Mouse (Mus musculus) thymus, adult 2 months (tissue): ENCODE measurements around the gene Psmd4. TPM values are rescaled to one million over a fixed set of nuclear protein-coding genes. Genes with fewer than 3 reads are reported as not detected.
"Not testable (repeated sequence)": the region's sequence is repeated elsewhere in the genome, so short reads cannot be mapped to it uniquely, and the experiment has no call there.

ENCODE experiments used
- DNase-seq: peaks from one replicate; pipeline ENCODE4 v3.0.0; 2021
- H3K27ac ChIP-seq: fragments of 200-500 bp; 2 replicates; pipeline ENCODE4 v1.5.1; 2012; ENCODE audit warnings: low read length, control low read depth; ENCODE audit not compliant: control insufficient read depth, insufficient read depth
- H3K27me3 ChIP-seq: fragments of 200-500 bp; 2 replicates; pipeline ENCODE4 v1.6.1; 2012; ENCODE audit warnings: mild to moderate bottlenecking, low read length, moderate library complexity, mixed read lengths; ENCODE audit not compliant: control insufficient read depth, insufficient read depth
- H3K36me3 ChIP-seq: fragments of 200-500 bp; 2 replicates; pipeline ENCODE4 v1.6.1; 2012; ENCODE audit warnings: mild to moderate bottlenecking, low read length, moderate library complexity; ENCODE audit not compliant: control insufficient read depth, insufficient read depth
- H3K4me1 ChIP-seq: fragments of 200-500 bp; replicated peaks from 2 replicates; pipeline ENCODE4 v1.6.1; 2012; ENCODE audit warnings: low read length; ENCODE audit not compliant: control insufficient read depth, insufficient read depth
- H3K4me3 ChIP-seq: fragments of 200-500 bp; 2 replicates; pipeline ENCODE4 v1.5.1; 2012; ENCODE audit warnings: mild to moderate bottlenecking, low read length, control low read depth, moderate library complexity; ENCODE audit not compliant: control insufficient read depth, insufficient read depth
- CTCF ChIP-seq: fragments of 200-500 bp; IDR thresholded peaks from 2 replicates; pipeline ENCODE4 v1.5.1; 2012; ENCODE audit warnings: mild to moderate bottlenecking, control low read depth, low read length, moderate library complexity, borderline replicate concordance; ENCODE audit not compliant: control insufficient read depth, poor library complexity, insufficient read depth; ENCODE audit errors: extremely low read depth
- POLR2A ChIP-seq: fragments of 200-500 bp; IDR thresholded peaks from 2 replicates; pipeline ENCODE4 v1.6.1; 2012; ENCODE audit warnings: mild to moderate bottlenecking, low read length, control low read depth, moderate library complexity; ENCODE audit not compliant: control insufficient read depth, poor library complexity, insufficient read depth; ENCODE audit errors: extremely low read depth
- WGBS: fragments of 180-500 bp; shearing (Covaris S2); methylation state at CpG from one replicate; pipeline ENCODE4 v1.1.7; 2018; 5-methylcytosine and 5-hydroxymethylcytosine counted together
- polyA plus RNA-seq: library from polyadenylated mRNA; depleted of rRNA; stranded (reverse); fragments of >200 nt; gene quantifications from 2 replicates; pipeline ENCODE4 v1.2.3, GENCODE M21; 2012

Psmd4 gene
- polyA plus RNA-seq, 1 experiment = 227 TPM

- 59% methylated on average over 3 of the region's 3 CpGs for WGBS
- Histone ChIP-seq H3K27ac (no peak overlapping the region), H3K4me1 (peaks cover 11% of the 10 kb centered on the region), H3K27me3 (no peaks in the 10 kb centered on the region), H3K36me3 (peaks cover 12% of the 10 kb centered on the region), H3K4me3 (no peak overlapping the region)
- no peak for DNase-seq
- no peak for TF ChIP-seq CTCF
- no peak for TF ChIP-seq POLR2A
Measured at GRCm38 (mm10) chr3:95028603-95029002, 13.8 kb downstream of the Psmd4 start.

GRCm38 (mm10) chr3:95027701-95028100 lies 14.7 kb downstream of the Psmd4 start:
- DNase-seq = peak; percentile 75
- peaks cover 3% of the 10 kb centered on the region for H3K36me3 ChIP-seq
- H3K27ac ChIP-seq = peak overlapping the region; percentile 43
- TF ChIP-seq POLR2A = no peak
- TF ChIP-seq CTCF = no peak
- H3K4me1 ChIP-seq = peaks cover 11% of the 10 kb centered on the region
- no peak overlapping the region for H3K4me3 ChIP-seq
- 6% methylated on average over 5 of the region's 5 CpGs for WGBS
- H3K27me3 ChIP-seq = no peaks in the 10 kb centered on the region

- H3K4me1 ChIP-seq = peaks cover 11% of the 10 kb centered on the region
- peak overlapping the region; percentile 43; the same call in 1 of the 2 replicates for H3K27ac ChIP-seq
- peak; percentile 21 for DNase-seq
- no peaks in the 10 kb centered on the region; the same call in 1 of the 2 replicates for H3K36me3 ChIP-seq
- 41% methylated on average over 5 of the region's 5 CpGs for WGBS
- no peaks in the 10 kb centered on the region for H3K27me3 ChIP-seq
- no peak overlapping the region for H3K4me3 ChIP-seq
- TF ChIP-seq POLR2A (no peak), CTCF (no peak)
Measured at GRCm38 (mm10) chr3:95027057-95027645, 15.3 kb downstream of the Psmd4 start.

- H3K4me1 ChIP-seq = peaks cover 13% of the 10 kb centered on the region
- no peaks in the 10 kb centered on the region for H3K36me3 ChIP-seq
- WGBS = 82% methylated on average over 5 of the region's 5 CpGs
- no peak for TF ChIP-seq CTCF
- no peak for TF ChIP-seq POLR2A
- H3K4me3 ChIP-seq = no peak overlapping the region
- H3K27me3 ChIP-seq = no peaks in the 10 kb centered on the region
- no peak for DNase-seq
- H3K27ac ChIP-seq = no peak overlapping the region
Measured at GRCm38 (mm10) chr3:95025202-95025601, 17.2 kb downstream of the Psmd4 start.

GRCm38 (mm10) chr3:95024551-95024950 lies 17.9 kb downstream of the Psmd4 start:
- DNase-seq = no peak
- peaks cover 13% of the 10 kb centered on the region for H3K4me1 ChIP-seq

GRCm38 (mm10) chr3:95020956-95021355 lies 21.5 kb downstream of the Psmd4 start:
- not testable (repeated sequence) for H3K4me3 ChIP-seq, H3K4me1 ChIP-seq, H3K36me3 ChIP-seq, H3K27me3 ChIP-seq, H3K27ac ChIP-seq, DNase-seq
- 93% methylated on average over 5 of the region's 5 CpGs for WGBS

More at GRCm38 (mm10) chr3:95024551-95024950, 17.9 kb downstream of the Psmd4 start:
- TF ChIP-seq CTCF (no peak), POLR2A (no peak)
- H3K27ac ChIP-seq = no peak overlapping the region
- H3K36me3 ChIP-seq = no peaks in the 10 kb centered on the region
- no peaks in the 10 kb centered on the region for H3K27me3 ChIP-seq
- no peak overlapping the region for H3K4me3 ChIP-seq
- 80% methylated on average over 11 of the region's 11 CpGs for WGBS

- WGBS = 73% methylated on average over 2 of the region's 2 CpGs
- no peak for TF ChIP-seq POLR2A
- TF ChIP-seq CTCF = no peak
- peak; percentile 28 for DNase-seq
Measured at GRCm38 (mm10) chr3:95018741-95019140, 23.7 kb downstream of the Psmd4 start.

More at GRCm38 (mm10) chr3:95018741-95019140, 23.7 kb downstream of the Psmd4 start:
- Histone ChIP-seq H3K4me1 (peaks cover 13% of the 10 kb centered on the region), H3K27ac (no peak overlapping the region), H3K4me3 (no peak overlapping the region), H3K36me3 (no peaks in the 10 kb centered on the region), H3K27me3 (no peaks in the 10 kb centered on the region)
